Mouse (Mus musculus) heart, adult 2 months (tissue): ENCODE data around the gene Smg9.

Experiments used
- CTCF ChIP-seq: fragments of 200-600 bp; IDR thresholded peaks from 2 replicates; pipeline ENCODE4 v1.8.1; 2022; ENCODE audit warnings: antibody characterized with exemption, mild to moderate bottlenecking, moderate library complexity
- EP300 ChIP-seq: fragments of 200-500 bp; IDR thresholded peaks from 2 replicates; pipeline ENCODE4 v1.6.1; 2011; ENCODE audit warnings: low read depth, low read length, control low read depth; ENCODE audit not compliant: insufficient read depth
- POLR2A ChIP-seq: fragments of 200-500 bp; IDR thresholded peaks from 2 replicates; pipeline ENCODE4 v1.6.1; 2011; ENCODE audit warnings: mild to moderate bottlenecking, low read depth, low read length, control low read depth; ENCODE audit not compliant: insufficient read depth

GRCm38 (mm10) chr7:24427168-24427567 is 27.7 kb downstream of the Smg9 start:
- TF ChIP-seq POLR2A (no peak), EP300 (no peak), CTCF (no peak)
